Mouse (Mus musculus): ENCODE measurements at regions not wholly inside any gene's neighbourhood (a gene's known extent, or its start where the extent isn't known, plus 50 kb on each side); places are given as distances from the start of the nearest gene placed in this dataset.

GRCm38 (mm10) chr10:96370547-96371320, 234.3 kb downstream of the Gm5426 start:
- DNase-seq (ENCODE audit: low read depth, low spot score): peak; percentile 37

DNA sequence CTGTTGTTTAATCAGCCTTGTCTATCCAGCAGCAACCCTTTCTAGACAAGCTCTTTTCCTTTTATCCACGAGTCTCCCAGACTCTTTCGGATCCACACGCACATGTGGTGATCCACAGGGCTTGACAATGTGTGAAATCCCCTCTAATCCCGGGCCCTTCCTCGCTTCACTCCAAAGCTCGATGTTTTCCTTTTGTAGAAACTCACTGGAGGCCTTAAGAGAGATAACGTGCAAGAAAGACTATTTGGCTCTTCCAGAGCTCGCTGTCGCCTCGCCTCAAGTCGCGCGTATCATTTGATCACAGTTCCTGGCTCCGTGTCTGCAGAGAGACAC, 234.9 kb downstream of the Gm5426 start:
- no peak for DNase-seq (ENCODE audit: low read depth, low spot score)

GRCm38 (mm10) chr10:96372616-96373346, 236.4 kb downstream of the Gm5426 start:
- DNase-seq (ENCODE audit: low read depth, low spot score): no peak

- no peak for DNase-seq (ENCODE audit: low read depth, low spot score)
Observed at GRCm38 (mm10) chr10:96373481-96373880, 237.1 kb downstream of the Gm5426 start.

DNA sequence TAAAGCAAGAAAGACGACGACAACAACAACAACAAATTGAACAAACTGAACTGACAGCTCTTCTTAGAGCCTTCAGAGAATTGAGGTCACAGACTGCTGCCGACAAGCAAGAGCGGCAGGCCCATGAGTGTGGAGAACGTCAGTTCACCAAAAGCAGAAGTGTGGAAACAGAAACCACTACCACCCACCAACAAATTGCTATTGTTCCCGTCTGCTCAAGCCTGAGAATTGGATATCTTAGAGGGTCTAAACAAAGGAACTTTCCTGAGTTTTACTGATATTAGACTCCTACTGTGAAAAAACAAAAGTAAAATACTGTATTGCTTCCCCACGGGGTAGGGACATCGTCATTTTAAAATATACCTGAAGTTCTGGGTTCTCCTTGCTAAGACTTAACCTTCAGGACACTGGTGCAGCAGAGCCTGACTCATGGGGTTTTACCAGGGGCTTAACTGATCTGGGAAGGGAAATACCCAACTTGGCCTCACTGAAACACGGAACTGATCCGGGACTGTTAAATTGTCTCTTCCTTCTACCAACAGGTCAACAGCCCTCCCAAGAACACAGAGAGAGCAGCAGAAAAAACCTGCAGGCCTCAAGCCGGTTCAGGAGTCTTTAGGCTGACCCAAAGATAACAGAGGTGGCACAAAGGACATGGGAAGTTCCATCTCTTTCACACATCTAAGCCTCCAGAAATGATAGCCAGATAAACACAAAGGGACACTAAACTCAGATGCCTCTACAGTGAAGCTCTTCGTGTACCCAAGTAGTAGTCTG, 238.1 kb downstream of the Gm5426 start:
- DNase-seq (ENCODE audit: low read depth, low spot score): no peak

DNA sequence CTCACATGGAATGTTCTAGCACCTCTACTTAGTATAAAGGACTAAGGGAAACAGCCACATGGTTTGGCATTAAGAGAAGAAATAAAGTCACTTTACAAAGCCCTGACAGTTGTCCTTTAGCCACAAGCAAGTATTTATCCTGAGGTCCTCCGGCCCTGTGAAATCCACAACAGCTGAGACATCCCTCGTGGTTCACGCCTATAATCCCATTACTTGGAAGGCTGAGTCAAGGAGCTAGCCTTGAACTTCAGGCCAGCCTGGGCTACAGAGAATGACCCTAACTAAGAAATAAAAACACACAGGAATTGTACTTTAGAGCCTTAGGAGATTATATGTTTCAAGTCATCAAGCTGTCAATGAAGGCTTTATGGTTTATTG, 238.7 kb downstream of the Gm5426 start:
- DNase-seq (ENCODE audit: low read depth, low spot score): no peak

DNA sequence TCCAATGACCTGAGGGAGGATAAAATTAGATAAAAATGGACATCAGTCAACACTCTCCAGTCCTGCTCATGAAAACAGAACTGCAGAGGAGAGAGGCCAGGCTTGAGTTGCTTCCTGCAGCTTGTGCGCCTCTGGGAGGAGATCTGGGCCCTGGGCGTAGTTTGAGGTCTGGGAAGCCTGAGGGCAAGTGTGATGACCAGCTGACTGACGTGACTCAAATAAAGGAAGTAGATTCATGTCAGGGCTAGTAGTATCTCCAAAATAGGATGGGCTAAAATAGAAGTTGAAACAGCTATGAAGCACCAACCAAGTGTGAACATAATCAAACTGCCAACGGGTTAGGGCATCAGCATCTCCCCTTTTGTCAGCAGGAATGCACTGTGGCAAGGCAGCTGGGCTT, 239.3 kb upstream of the Btg1 start:
- no peak for DNase-seq (ENCODE audit: low read depth, low spot score)

DNA sequence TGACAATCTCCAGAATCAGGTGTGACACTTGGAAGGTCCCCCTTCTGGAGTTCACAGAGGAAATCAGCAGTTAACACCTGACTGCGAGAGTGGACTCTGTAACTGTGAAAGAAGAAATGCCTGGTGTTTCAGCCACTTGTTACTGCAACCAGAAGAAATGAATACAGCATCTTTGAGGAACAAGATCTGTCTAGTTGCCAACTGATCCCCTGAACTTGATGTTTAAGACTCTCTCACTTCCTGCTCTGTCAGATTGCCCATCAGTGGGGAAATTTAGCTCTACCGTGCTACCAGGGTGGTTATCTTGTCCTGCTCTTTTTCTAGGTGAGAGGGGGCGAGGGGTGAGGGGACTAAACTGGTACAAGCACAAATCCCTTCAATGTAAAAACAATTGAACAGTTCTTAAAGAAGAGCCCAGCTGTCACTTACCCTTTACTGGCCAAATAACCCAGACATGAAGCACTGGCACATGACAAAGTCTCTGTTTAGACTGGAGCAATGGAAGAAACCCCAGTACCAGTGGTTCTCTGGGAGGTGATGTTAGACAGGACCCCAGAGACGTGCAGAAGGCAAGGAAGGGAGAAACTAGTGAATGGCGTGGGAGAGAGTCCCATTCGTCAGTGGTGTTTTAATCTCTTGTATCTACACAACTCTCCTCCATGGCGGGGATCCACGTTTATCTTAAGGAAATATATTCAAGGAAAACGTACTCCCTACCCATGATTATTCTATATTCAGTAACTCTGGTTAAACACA, 237.6 kb upstream of the Btg1 start:
- no peak for DNase-seq (ENCODE audit: low read depth, low spot score)

- no peak for DNase-seq (ENCODE audit: low read depth, low spot score)
Observed at GRCm38 (mm10) chr10:96381664-96382063, 235.1 kb upstream of the Btg1 start.

DNA sequence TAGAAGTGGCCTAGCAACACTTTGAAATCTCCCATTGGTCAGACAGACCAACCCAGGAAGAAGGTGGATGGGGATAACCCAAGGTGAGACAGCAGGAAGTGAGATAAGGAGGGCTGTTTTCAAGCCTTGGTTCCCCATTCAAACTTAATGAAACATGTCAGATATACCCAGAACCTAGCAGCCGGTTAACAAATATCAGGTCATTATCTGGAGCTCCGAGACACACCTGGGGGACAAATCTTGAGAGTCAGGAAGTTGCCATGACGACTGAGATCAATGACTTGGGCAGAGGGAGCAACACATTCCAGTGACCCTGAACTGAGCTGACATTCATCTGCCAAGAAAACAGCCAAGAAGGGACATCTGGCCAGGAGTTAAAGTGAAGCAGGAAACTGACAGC, 225.1 kb upstream of the Btg1 start:
- DNase-seq (ENCODE audit: low read depth, low spot score): peak; percentile 6

DNA sequence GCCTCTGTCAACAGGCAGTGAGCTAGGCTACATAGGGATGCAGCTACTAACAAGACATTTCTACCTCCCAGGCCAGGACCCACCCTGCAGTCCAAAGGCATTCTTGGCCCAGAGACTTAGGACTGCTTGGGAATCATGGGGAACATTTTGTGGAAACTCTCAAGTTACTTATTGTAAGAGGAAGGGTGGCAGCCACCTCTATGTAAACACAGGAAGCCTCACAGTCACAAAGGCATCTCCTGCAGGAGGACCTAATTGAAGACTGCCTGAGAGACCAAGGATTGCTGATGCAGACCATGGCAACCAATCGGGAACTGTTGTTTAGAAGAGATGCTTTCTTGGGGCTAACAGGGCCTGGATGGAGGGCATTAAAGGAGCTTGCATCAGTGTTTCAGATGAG, 224.0 kb upstream of the Btg1 start:
- DNase-seq (ENCODE audit: low read depth, low spot score): no peak

DNA sequence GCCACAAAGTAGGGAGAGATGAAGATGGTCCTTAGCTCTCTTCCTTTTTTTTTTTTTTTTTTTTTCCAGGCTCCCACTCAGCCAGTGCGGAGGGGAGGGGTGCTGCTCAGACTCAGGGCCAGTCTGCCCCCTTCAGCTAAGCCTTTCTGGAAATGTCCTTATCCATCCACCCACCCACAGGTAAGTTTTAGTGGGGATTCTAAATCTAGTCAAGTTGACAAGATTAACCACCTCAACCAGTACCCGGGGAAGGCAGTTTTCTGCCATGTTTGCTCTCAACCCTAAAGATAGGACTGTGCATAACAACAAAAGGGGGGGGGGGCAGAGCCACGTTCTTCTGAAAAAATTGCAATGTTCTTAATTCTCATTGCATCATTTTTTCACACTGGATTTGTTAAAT, 222.6 kb upstream of the Btg1 start:
- DNase-seq (ENCODE audit: low read depth, low spot score): no peak

GRCm38 (mm10) chr10:96395017-96395416, 221.8 kb upstream of the Btg1 start:
- DNase-seq (ENCODE audit: low read depth, low spot score): no peak

DNA sequence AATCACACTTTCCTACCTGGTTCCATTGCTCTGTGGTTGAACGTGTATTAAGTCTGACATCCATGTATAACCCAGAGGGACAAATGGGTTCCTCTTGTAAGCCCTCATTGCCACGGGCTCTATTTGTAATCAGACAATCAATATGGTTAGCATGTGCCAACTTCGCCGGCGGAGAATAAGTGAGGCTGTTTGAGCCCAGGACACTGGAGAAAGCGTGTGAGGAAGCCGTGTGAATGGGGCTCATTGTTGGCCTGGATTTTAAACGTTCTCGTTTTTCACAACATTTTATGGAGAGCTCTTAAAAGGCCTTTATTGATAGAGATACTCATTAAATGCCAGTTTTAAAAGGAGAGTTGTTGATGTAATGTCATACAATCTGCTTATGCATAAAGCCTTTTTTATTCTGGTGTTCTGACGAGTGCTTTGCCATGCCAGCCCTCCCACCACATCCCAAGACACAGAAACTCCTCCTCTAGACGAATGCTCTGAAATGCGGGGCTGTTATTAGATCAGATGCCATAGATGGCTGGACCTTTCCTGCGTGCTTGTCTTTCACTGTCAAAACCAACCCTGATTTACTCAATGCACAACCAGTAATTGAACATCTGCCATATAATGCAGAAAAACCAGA, 218.8 kb upstream of the Btg1 start:
- DNase-seq (ENCODE audit: low read depth, low spot score): no peak

GRCm38 (mm10) chr10:96398562-96399288, 218.1 kb upstream of the Btg1 start:
- no peak for DNase-seq (ENCODE audit: low read depth, low spot score)

DNA sequence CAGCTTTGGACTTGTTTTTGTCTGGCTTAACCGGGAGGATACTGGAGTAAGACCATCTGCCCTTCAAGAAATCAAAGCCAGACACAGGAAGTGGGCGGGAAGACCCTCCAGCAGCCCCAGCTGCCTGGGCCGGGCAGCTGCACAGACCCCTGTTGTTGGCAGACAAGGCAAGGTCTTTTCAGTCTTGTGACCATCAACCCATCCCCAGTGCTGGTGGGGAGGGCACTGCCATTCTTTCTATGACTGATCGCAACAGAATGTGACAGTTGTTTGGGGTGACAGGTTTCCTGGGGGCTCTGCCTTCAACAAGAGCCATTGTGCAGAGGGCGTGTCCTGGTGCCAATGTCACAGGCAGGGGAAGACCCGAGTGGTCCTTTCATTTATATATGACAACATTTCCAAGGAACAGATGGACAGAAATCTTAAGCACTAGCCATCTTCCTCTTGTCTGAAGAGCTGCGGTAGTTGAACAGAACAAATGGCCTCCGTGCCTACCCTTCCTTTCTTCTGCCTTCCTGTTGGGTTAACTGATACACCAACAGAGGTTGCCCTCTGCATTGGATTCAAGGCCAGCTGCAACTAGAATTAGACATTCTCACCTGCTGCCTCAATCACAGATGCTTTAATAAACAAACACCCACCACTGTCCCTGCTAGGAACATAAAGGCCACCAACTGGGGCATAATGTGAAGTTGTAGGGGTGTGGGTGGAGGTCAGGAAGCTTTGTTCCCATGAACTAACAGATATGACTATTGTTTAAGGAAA, 217.0 kb upstream of the Btg1 start:
- DNase-seq (ENCODE audit: low read depth, low spot score): no peak

- no peak for DNase-seq (ENCODE audit: low read depth, low spot score)
Observed at GRCm38 (mm10) chr10:96400793-96401192, 216.0 kb upstream of the Btg1 start.

- DNase-seq (ENCODE audit: low read depth, low spot score): peak; percentile 5
Observed at GRCm38 (mm10) chr10:96406306-96406705, 210.5 kb upstream of the Btg1 start.

GRCm38 (mm10) chr10:96407846-96408245, 209.0 kb upstream of the Btg1 start:
- no peak for DNase-seq (ENCODE audit: low read depth, low spot score)

GRCm38 (mm10) chr10:96408250-96408649, 208.6 kb upstream of the Btg1 start:
- no peak for DNase-seq (ENCODE audit: low read depth, low spot score)

Data from ZHBTc4 (cell line).